Mouse (Mus musculus): ENCODE data around the gene Olfr1394. TPM values are rescaled to one million over a fixed set of nuclear protein-coding genes. Genes with fewer than 3 reads are reported as not detected.

Olfr1394 gene
- polyA plus RNA-seq, 1 experiment from 2014 or later = not detected

Other genes with a start within 250 kb of the Olfr1394 start
- gene Psme2b, start 208.2 kb upstream of the Olfr1394 start, polyA plus RNA-seq (2015; fragmentation: Nextera tagmentation; extraction: Ambion mirVana) = 2.7 and 2.8 TPM in 2 replicates
- gene Olfr56, start 175.5 kb upstream of the Olfr1394 start, polyA plus RNA-seq (2015; fragmentation: Nextera tagmentation; extraction: Ambion mirVana) = 0.05 and 0.07 TPM in 2 replicates
- gene 9930111J21Rik1, start 175.0 kb upstream of the Olfr1394 start, polyA plus RNA-seq (2015; fragmentation: Nextera tagmentation; extraction: Ambion mirVana) = 1.1 TPM in 2 replicates
- 0.03 TPM in 1 of 2 replicates, not detected in the other for gene Gm12185, start 162.2 kb upstream of the Olfr1394 start, polyA plus RNA-seq (2015; fragmentation: Nextera tagmentation; extraction: Ambion mirVana)
- gene Tgtp1, start 160.2 kb upstream of the Olfr1394 start, polyA plus RNA-seq (2015; fragmentation: Nextera tagmentation; extraction: Ambion mirVana) = 1.2 and 1.5 TPM in 2 replicates
- 1.2 and 1.6 TPM in 2 replicates for gene 9930111J21Rik2, start 103.1 kb upstream of the Olfr1394 start, polyA plus RNA-seq (2015; fragmentation: Nextera tagmentation; extraction: Ambion mirVana)
- 0.86 and 1.1 TPM in 2 replicates for gene Tgtp2, start 90.2 kb upstream of the Olfr1394 start, polyA plus RNA-seq (2015; fragmentation: Nextera tagmentation; extraction: Ambion mirVana)
- gene Ifi47, start 77.8 kb upstream of the Olfr1394 start, polyA plus RNA-seq (2015; fragmentation: Nextera tagmentation; extraction: Ambion mirVana) = 7.0 and 7.1 TPM in 2 replicates
- not detected in 2 replicates for gene Olfr1396, start 39.5 kb upstream of the Olfr1394 start, polyA plus RNA-seq (2015; fragmentation: Nextera tagmentation; extraction: Ambion mirVana)
- gene Olfr1395, start 12.1 kb upstream of the Olfr1394 start, polyA plus RNA-seq (2015; fragmentation: Nextera tagmentation; extraction: Ambion mirVana) = not detected in 2 replicates
- 0.76 and 1.6 TPM in 2 replicates for gene Btnl9, start 32.8 kb downstream of the Olfr1394 start, polyA plus RNA-seq (2015; fragmentation: Nextera tagmentation; extraction: Ambion mirVana)
- 10.2 and 10.4 TPM in 2 replicates for gene Zfp62, start 48.9 kb downstream of the Olfr1394 start, polyA plus RNA-seq (2015; fragmentation: Nextera tagmentation; extraction: Ambion mirVana)
- 35.1 and 45.6 TPM in 2 replicates for gene Mgat1, start 89.8 kb downstream of the Olfr1394 start, polyA plus RNA-seq (2015; fragmentation: Nextera tagmentation; extraction: Ambion mirVana)
- gene Olfr1393, start 123.9 kb downstream of the Olfr1394 start, polyA plus RNA-seq (2015; fragmentation: Nextera tagmentation; extraction: Ambion mirVana) = not detected in 2 replicates
- not detected in 2 replicates for gene Olfr1392, start 130.9 kb downstream of the Olfr1394 start, polyA plus RNA-seq (2015; fragmentation: Nextera tagmentation; extraction: Ambion mirVana)
- not detected in 2 replicates for gene Olfr10, start 150.4 kb downstream of the Olfr1394 start, polyA plus RNA-seq (2015; fragmentation: Nextera tagmentation; extraction: Ambion mirVana)
- not detected in 2 replicates for gene Olfr1391, start 168.4 kb downstream of the Olfr1394 start, polyA plus RNA-seq (2015; fragmentation: Nextera tagmentation; extraction: Ambion mirVana)
- not detected in 2 replicates for gene Olfr1390, start 180.8 kb downstream of the Olfr1394 start, polyA plus RNA-seq (2015; fragmentation: Nextera tagmentation; extraction: Ambion mirVana)

Data from liver, embryonic 15.5 days (tissue).